Mouse (Mus musculus) layer of hippocampus, adult 9-11 months (tissue): ENCODE results near the gene Pde8a.
"Not testable (repeated sequence)": the region's sequence is repeated elsewhere in the genome, so short reads cannot be mapped to it uniquely, and the experiment has no call there.

Experiments used
- DNase-seq: peaks from one replicate; pipeline ENCODE4 v3.0.0; 2022

Gene Pde8a

GRCm38 (mm10) chr7:81213347-81214152 is at the start of gene Pde8a:
Gene Pde8a (plus strand): TSS chr7:81213596.
- DNase-seq: no peak

DNA sequence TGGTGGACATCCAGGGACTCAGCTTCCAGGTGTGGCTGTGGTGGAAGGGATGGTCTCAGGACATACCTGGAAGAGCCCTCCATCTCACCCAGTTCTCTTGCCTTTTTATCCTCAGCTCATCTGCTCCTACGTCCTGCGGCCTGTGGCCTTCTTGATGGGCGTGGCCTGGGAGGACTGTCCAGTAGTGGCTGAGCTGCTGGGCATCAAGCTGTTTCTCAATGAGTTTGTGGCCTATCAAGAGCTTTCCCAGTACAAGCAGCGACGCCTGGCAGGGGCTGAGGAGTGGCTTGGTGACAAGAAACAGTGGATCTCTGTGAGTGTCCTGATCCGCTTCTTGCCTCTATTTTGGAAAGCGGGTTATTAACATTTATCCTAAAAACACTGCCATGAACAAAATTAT is 49.0 kb upstream of the Pde8a start:
- DNase-seq: no peak

GRCm38 (mm10) chr7:81167124-81167523 is 46.3 kb upstream of the Pde8a start:
- peak; percentile 27 for DNase-seq

GRCm38 (mm10) chr7:81169351-81169750 is 44.0 kb upstream of the Pde8a start:
- no peak for DNase-seq

DNA sequence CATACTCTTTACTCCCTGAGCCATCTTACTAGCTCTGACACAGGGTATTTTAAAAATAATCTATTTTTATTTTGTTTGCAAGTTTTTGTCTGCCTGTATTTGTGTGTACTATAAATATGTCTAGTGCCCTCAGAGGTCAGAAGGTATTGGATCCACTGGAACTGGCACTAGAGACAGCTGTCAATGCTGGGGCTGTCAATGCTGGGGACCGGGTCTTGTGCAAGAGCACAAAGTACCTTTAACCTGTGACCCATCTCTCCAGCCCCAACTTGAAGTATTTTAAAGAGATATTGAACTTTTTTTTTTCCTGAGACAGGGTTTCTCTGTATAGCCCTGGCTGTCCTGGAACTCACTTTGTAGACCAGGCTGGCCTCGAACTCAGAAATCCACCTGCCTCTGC is 39.5 kb upstream of the Pde8a start:
- no peak for DNase-seq

DNA sequence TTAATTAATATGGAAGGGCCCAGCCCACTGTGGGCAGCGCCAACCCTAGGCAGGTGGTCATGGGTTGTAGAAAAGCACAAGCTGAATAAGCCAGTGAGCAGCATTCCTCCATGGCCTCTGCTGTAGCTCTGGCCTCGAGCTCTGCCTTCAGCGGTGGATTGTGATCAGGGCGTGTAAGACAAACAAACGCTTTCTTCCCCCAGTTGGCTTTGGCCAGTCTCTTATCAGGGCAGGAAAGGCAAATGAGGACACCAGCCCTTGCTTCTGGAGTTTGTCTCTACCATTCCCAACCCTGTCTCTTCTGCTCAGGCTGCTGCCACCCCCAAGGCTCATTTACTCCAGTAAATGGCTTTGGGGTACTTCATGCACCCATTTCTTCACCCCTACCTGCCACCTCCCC is 38.7 kb upstream of the Pde8a start:
- no peak for DNase-seq

GRCm38 (mm10) chr7:81176187-81176769 is 37.1 kb upstream of the Pde8a start:
- no peak for DNase-seq

GRCm38 (mm10) chr7:81179494-81179893 is 33.9 kb upstream of the Pde8a start:
- DNase-seq: peak; percentile 36

GRCm38 (mm10) chr7:81182492-81183175 is 30.8 kb upstream of the Pde8a start:
- no peak for DNase-seq

GRCm38 (mm10) chr7:81183181-81183580 is 30.2 kb upstream of the Pde8a start:
- no peak for DNase-seq

GRCm38 (mm10) chr7:81184136-81184535 is 29.3 kb upstream of the Pde8a start:
- no peak for DNase-seq

DNA sequence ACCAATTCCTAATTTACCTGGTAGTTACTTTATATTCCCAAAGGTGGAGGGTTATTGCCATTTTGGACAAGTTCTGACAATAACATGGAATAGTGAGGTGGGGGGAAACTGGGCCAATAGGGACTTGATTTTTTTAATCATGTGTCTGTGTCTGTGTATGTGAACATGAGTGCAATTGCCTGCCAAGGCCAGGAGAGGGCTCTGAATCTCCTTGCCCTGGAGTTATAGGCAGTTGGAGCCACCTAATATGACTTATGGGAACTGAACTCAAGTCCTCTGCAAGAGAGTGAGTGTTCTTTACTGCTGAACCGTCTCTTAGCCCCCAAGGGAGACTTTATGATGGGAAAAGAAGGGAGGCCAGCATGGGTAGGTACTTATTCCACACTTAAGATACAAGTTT is 28.7 kb upstream of the Pde8a start:
- no peak for DNase-seq

GRCm38 (mm10) chr7:81186036-81186435 is 27.4 kb upstream of the Pde8a start:
- DNase-seq: not testable (repeated sequence)

- no peak for DNase-seq
Observed at GRCm38 (mm10) chr7:81189180-81189579, 24.2 kb upstream of the Pde8a start.

- DNase-seq: no peak
Observed at GRCm38 (mm10) chr7:81195509-81195908, 17.9 kb upstream of the Pde8a start.

- DNase-seq: no peak
Observed at GRCm38 (mm10) chr7:81196796-81197195, 16.6 kb upstream of the Pde8a start.

- peak; percentile 42 for DNase-seq
Observed at GRCm38 (mm10) chr7:81198538-81198937, 14.9 kb upstream of the Pde8a start.

- DNase-seq: no peak
Observed at GRCm38 (mm10) chr7:81199109-81199508, 14.3 kb upstream of the Pde8a start.

DNA sequence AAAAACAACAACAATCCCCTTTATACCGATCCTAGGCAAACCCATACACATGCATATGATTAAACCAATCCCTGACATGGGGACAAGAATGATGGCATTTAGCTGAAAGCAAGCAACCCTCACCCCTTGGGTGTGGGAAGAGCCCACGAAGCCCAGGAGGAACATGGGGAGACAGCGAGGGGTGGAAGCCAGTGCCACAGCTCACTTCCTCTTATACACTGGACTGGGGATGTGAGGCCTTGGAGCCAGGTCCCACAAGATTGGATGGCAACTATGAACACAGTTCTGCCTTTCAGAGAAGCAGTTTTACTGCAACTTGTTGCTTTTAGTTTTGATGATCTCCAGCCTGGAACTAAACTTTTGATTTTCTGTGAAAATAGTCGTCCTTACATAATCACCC is 13.6 kb upstream of the Pde8a start:
- no peak for DNase-seq

- no peak for DNase-seq
Observed at GRCm38 (mm10) chr7:81202389-81202788, 11.0 kb upstream of the Pde8a start.

DNA sequence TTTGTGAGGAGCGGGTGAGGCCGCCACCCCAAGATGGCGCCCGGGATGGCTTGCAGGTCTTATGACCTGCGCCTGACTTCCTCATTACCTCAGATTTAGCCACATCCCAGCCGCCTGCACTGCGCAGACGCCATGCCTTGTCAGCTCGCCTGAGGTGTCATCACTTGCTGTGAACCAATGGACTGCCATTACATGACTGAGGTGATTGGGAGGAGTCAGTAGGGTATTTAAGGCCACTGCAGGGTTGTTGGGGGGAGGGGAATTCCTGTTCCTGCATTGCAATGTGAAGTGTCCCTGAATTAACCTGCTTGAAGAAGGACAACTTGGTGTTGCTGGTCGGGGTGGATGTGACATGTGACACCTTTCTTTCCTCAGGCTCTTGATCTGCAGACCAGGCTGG is 9.8 kb upstream of the Pde8a start:
- DNase-seq: not testable (repeated sequence)

DNA sequence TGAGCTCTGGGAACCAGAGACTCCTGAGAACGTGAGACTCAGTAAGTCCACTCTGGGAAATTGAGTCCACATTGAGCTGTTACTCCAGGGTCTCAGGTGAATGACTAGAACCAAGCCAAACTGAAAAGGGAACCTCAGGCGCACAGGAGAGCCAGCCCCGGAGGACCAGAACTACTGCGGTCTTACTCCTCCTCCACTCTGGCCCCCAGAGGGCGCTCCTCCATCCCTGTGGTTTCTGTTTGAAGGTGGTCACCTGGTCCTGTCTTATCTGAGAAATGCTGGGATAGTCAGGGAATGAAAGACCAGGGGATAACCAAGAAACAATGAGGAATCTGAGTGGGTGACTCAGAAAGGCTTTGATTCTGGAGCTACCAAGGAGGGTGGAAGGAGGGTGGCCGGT is 4.5 kb upstream of the Pde8a start:
- peak; percentile 28 for DNase-seq

GRCm38 (mm10) chr7:81209979-81210685 is 3.3 kb upstream of the Pde8a start:
- no peak for DNase-seq
